Mouse (Mus musculus): ENCODE results near the gene Rps27. TPM values are rescaled to one million over a fixed set of nuclear protein-coding genes. Genes with fewer than 3 reads are reported as not detected.

The Rps27 gene
- polyA plus RNA-seq, 1 experiment = 3,346 TPM

DNA sequence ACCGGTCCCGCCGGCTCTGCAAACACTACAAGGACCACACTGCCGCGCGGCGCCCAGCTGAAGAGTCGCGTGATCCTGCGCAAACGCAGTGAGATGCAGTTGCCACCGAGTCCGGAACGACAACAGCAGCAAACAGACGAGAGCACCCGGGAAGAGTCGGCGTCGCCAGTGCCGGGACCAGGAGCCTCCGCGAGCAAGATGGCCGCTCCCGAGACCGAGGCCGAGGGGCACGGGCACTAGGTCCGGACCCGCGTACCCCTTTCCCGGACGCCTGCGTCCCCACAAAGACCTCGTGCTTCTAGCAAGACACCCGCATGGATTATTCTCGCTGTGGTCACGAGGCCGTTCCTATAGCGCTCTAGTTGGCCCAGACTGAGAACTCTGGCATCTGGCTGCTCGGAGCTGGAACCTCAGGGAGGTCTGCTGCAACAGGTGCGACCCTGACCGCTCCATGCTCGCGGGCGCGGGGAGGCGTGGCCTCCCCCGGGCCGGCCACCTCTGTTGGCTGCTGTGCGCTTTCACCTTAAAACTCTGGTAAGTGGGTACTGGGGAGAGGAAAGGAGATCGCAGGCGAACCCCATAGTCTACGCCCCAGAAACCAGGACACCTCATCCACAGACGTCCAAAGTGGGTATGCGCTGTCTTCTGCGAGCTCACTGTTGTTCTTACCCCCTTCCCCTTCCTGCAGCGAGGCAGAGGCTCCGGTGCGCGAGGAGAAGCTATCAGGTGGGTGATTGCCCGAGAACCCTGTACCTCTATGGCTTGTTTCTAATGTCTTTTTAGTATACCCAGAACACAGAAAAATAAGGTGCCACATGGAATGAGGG is 18.3 kb upstream of the Rps27 start, which contains the start of gene Jtb:
Gene Jtb, plus strand, starts transcription at position 91 of the 827 bp plus-strand sequence.
- DNase-seq (ENCODE audit: low read depth) = no peak

DNA sequence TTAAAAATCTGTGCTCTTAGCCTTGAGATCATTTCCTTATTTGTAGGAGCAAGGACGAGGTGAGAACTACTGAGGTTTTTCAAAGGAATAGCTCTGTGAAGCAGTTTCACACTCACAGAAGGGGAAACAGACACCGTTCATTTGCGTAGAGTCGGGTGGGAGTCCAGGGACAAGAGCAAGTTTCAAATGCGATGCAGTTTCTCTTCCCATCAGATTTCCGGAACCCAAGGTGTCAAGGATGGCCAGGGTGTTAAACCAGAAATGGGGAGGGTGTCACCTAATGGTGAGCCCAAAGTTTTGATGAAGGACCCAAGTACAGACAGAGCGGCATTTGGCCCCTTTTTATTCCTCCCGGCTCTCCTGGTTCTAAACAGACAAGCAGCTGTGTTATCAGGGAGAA is 17.6 kb upstream of the Rps27 start:
- DNase-seq (ENCODE audit: low read depth) = no peak

DNA sequence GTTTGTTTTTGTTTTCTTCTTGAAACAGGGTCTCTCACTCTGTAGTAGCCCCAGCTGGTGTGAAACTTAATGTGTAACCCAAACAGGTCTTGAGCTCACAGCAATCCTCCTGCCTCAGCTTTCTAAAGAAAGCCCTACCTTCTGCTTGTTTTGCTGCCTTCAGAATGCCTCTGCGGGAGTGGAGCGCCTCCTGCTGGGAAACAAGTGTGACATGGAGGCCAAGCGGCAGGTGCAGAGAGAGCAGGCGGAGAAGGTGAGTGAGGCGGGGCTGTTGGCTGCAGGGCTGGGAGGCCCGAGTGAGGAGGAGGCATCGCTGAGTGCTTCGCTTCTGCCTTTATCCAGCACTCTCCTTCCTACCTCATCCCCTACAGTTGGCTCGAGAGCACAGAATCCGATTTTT is 10.9 kb upstream of the Rps27 start:
- no peak for DNase-seq (ENCODE audit: low read depth)

DNA sequence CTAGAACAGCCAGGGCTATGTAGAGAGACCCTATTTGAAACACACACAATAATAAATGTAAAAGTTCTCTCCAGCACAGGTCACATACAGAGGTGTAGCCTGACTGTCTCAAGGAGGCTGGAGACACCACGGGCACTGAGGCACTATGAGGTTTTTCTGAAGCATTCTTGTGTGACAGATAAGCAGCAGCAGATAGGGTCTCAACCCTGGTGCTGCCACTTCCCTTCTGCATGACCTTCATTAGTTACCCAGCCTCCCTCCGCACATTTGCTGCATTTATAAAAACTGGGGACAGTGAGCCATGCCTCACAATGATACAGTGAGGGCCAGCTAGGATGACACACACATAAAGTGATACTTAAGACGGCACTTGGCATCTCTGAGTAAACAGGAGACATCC is 9.5 kb upstream of the Rps27 start:
- DNase-seq (ENCODE audit: low read depth) = no peak

DNA sequence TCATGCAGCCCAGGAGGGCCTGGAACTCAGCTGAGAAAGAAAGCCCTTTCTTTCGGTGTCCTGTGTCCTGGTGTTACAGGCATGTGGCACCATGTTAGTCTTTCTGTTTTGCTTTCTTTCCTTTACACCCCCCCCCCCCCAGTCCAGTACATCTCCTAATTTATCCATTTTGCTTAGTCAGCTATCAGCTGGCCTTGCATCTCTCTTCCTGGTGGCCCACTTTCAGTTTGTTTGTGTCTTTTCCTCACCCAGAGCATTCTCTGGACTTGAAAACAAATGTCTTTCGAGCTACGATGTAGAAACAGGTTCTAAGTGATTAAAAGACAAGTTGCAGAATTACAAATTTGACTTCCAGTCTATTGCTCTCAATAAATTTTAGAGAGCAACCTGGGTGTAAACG is 9.0 kb upstream of the Rps27 start:
- no peak for DNase-seq (ENCODE audit: low read depth)

DNA sequence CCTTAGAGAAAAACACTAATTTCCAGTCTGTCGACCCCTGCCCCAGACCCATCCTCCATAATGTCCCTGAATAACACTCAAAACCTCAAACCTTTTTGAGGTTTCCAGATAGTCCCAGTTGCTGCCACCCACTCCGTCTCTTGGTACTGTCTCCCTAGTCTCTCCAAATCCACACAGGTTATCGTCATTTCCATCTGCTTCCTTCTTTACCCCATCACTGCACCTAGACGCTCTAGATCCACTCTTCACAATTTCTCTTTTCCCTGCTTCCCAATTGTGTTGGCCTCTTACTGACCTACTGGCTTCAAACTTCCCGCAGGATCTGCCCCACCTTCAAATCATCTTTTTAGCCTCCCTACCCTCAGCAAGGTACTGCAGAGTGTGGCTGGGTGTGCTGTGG is 7.7 kb upstream of the Rps27 start:
- no peak for DNase-seq (ENCODE audit: low read depth)

DNA sequence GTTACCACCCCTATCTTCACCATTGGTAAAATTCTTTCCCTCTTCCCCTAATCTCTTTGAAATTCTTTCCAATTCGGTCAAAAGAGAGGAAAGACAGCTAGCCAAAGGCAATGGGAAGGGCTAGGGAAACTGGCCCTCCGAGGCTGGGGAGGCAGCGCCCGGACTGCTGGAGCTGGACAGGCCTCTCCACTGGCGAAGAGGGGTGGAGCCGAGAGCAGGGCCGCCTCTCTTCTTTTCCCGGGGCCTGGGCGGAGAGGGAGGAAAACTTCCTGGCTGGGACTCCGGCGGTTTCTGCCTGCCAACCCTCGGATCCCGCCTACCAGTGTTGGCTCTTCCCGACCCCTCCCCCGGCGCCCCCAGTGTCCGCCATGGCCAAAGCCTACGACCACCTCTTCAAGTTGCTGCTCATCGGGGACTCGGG is 7.1 kb upstream of the Rps27 start:
- DNase-seq (ENCODE audit: low read depth) = no peak

DNA sequence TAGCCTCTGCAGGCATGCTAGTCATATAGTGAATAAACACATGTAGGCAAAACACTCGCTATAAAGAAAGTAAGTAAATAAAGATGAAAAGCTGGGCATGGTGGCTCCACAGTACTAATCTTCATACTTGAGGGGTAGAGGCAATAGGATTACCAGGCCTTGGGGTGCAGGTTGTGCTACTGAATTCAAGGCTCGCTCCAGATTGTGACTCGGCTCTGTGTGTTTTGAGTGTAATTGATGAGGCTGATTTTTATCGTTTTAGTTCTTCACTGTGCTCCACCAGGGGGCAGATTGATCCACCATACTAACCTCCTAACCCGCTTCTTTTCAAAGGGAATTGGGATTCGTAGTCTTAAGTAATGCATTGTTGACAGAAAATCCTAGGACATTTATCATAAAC is 6.6 kb upstream of the Rps27 start:
- DNase-seq (ENCODE audit: low read depth) = no peak

DNA sequence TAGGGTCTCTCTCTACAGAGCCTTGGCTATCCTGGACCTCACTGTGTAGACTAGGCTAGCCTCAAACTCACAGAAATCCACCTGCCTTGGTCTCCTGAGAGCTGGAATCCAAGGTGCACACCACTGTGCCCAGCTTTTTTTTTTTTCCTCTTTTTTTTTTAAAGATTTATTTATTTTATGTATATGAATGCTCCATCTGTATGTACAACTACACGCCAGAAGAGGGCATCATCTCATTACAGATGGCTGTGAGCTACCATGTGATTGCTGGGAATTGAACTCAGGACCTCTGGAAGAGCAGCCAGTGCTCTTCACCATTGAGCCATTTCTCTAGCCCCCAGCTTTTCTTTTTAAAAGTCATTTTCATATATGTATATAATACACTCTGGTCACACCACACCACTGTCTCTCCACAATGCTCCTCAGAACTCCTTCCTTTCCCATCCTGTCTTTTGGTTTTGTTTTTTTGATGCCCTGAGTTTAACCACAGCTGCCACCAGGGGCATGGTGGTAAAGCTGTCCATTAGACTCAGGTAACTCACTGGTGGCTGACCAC is 2.5 kb upstream of the Rps27 start:
- DNase-seq (ENCODE audit: low read depth) = no peak

DNA sequence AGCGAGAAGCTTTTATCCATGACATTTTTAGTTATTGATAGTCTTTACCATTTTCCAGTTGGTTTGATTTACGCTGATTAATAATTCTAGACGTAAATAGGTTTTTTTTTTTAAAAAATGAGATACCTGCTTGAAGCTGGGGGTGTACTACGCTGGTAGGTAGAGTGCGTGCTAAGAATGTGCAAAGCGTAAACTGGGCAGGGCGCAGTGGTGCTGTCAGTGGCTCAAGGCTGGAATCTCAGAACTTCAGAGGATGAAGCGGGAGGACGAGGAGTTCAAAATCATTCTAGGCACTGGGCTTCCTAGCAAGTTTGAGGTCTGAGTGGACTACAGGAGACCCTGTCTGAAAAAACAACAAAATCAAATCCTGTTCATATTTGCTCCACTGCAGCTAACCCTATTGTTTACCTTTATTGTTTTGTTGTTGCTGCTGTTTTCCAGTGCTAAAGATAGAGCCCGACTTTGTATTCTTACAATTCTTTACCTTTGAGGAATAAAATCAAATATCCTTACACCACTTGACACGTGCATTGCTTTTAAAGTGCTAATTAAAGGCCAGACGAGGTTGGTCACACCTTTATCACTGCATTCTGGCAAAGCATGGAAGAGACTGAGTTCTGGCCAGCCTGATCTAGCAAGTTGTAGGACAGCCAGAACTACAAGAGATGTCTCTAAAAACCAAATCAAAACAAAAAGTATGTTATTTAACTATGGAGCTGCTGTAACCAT is 669 bp upstream of the Rps27 start:
- DNase-seq (ENCODE audit: low read depth) = no peak

DNA sequence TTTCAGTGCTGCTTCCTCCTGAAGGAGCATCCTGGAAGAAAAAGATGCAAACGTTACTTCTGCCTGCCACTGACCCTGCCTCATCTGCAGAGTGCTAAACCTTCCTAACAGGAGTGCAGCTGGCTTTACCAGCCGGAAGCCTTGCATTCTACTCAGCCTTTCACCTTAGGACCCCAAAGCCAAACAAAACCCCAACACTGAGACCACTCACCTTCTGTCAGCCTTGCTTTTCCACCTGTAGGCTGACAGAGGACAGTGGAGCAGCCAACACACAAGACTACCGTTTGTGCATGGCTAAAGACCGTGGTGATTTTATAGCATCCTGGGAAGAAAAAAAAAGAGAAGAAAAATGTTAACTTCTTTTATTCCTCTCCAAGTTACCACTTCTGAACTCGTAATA is 728 bp downstream of the Rps27 start:
- no peak for DNase-seq (ENCODE audit: low read depth)

DNA sequence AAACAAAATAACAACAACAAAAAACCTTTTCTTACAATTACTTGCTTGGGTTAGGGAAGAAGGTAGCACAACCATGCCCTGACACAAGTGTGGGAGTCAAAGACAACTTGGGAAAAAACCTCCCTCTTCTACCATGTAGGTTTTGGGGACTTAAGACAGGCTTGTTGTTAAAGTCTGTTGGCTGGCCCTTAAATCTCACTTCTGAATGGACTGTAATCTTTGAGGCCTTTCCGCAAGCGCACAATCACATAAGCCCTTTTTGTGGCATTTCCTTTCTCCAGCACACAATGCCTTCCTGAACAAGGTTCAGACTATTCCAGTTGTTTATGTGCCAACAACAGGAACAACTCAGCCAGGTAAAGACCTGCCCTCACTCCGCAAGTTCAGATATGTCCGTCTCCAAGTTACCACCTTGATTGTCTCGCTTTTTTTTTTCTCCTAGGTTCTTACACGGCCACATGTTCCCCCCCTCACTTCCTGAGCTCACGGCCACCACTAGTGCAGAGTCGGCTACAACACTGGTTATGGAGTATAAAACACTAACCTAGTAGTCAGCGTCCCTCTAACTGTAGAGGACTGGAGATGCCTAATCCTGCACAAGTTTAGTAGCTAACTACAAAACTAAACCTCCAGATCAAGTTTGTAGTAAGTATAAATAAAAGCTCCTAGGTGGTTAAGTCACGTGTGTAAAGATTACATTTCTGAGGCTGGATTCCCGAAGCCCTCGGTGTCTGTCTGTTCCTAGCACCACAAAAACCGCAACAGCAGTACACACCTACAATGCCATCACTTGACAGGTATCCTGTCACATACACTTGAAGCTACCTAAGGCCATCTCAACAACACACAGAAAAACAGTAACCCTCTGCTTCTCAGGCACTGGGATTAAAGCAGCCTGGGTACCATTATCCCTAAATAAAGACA is 1.7 kb downstream of the Rps27 start:
- no peak for DNase-seq (ENCODE audit: low read depth)

DNA sequence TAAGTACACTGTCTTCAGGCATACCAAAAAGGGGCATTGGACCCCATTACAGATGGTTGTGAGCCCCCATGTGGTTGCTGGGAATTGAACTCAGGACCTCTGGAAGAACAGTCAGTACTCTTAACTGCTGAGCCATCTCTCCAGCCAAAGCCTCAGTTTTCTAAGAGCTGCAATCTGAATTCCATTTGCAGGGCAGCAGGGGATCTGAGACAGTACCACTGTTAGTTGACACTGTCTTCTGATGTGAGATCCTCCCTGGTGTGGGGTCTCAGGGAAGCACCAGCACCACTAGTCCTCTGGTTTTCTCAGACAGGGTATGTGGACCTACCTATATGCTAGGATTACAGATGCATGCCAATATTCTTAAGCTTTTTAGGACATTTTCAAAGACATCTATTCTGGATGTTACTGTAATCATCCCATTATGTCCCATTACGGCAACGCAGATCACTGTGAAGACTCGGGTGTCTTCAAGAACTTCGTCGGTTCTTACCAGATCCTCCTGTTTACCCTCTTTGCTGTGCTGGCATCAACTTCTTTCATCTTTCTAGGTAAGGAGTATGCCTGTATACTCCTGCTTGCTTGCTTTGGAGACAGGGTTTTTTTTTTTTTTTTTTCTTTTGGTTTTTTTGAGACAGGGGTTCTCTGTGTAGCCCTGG is 3.4 kb downstream of the Rps27 start:
- DNase-seq (ENCODE audit: low read depth) = no peak

DNA sequence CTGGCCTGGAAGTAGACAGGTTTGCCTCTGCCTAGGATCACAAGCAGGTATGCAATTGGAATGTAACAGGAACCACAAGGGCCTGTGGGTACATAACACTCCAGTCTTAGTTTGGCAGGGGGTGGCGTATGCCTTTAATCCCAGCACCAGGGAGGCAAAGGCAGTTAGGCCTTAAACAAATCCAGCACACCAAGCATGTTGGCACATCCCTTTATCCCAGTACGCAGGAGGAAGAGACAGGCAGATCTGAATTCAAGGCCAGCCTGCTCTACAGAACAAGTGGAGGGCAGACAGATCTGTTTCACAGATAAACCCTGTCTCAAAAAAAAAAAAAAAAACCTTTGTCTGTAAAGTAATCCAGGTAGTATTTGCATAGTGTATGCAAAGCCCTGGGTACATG is 4.8 kb downstream of the Rps27 start:
- DNase-seq (ENCODE audit: low read depth) = no peak

DNA sequence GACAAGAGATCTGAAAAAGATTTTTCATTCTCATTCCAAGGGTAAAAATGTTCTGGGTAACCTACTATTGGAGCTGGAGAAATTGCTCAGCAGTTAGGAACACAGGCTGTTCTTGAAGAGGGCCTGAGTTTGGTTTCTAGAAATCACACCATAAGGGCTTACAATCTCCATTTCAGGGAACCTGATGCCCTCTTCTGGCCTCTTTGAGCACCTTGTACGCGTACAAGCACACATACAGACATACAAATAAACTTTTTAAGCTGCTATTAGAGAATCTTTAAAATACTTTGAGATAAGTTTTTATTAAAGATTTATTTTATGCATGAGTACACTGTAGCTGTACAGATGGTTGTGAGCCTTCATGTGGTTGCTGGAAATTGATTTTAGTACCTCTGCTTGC is 8.9 kb downstream of the Rps27 start:
- no peak for DNase-seq (ENCODE audit: low read depth)

DNA sequence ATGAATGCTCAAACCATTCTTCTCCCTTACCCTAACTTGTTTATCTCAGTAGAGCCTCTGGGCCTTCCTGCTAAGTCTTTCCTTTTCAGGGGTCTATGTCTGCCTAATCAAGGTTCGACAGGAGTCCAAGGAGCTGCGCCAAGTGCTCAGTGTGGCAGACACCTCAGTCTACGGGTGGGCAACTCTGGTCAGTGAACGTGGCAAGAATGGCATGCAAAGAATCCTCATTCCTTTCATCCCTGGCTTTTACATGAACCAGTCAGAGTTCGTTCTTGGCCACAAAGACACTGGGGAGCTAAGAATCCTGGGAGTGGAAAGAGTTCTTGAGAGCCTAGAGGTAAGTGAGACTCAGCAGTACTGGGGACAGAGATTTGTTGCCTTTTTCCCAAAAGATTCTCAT is 9.8 kb downstream of the Rps27 start:
- no peak for DNase-seq (ENCODE audit: low read depth)

DNA sequence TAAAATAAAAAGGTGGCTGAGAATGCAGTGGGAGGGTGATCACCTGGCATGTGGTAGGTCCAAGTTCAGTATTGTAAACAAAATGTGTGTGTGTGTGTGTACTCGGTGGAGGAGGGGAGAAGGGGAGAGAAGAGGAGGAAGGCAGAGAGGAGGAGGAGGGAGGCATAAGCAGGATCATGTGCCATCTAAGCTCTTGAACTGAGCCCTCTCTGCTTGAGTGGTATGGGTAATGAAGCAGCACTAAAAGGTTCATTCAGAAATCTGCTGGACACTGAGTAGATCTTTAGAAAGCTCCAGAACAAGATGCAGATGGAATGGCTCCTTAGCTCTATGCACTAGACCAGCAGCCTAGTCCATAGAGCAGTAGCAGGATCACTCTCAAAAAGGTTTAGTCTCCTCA is 10.6 kb downstream of the Rps27 start:
- DNase-seq (ENCODE audit: low read depth) = no peak

DNA sequence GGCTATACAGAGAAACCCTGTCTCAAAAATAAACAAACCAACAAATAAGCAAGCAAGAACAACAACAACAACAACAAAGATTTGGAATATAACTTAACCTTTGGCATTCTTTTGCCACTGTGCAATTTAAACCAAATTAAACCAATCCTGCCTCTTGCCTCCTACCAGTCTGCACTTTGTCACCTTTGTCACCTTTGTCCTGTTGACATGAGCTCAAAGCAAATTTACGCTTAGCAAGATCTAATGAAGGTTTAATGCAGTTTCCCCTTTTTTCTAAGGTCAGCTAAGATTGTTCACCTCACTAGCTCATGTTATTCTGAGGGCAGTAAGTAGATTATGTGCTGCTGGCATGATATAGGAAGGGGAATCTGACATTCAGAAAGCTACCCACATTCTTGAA is 15.9 kb downstream of the Rps27 start:
- no peak for DNase-seq (ENCODE audit: low read depth)

DNA sequence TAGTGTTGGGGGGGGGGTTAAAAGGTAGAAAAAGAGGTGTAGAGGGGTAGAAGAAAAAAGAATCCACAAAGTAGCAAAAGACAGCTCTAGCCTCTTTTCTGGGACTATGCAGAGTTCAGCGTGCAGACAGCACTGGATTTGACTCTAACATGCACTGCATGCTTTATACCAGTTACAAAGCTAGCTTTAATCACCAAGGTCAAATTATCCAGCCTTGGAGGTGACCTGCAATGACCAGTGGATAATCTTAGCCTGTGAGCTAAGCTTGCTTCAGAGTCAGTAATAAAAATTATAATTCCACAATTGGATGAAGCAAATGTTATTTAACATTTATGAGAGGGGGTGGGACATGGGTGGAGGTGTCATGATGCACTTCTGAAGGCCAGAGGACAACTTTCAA is 17.8 kb downstream of the Rps27 start:
- DNase-seq (ENCODE audit: low read depth) = no peak

DNA sequence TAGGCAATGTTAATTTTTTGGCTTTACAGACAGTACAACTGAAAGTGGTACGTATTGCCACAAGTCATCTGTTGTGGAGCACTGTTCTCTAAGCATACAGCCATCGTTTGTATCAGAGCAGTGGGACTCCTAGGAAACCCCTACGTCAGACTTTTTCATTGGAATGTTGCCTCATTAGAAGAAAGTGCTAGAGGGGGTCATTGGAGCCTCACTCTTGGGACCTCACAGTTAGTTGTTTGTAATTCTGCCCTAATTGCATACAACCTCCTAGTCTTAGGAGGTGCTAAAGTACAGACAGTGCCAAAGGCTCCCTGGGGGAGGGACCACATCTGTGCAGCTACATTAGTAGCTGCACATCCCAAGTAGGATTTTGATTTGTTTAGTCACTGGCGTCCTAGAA is 18.7 kb downstream of the Rps27 start:
- no peak for DNase-seq (ENCODE audit: low read depth)

DNA sequence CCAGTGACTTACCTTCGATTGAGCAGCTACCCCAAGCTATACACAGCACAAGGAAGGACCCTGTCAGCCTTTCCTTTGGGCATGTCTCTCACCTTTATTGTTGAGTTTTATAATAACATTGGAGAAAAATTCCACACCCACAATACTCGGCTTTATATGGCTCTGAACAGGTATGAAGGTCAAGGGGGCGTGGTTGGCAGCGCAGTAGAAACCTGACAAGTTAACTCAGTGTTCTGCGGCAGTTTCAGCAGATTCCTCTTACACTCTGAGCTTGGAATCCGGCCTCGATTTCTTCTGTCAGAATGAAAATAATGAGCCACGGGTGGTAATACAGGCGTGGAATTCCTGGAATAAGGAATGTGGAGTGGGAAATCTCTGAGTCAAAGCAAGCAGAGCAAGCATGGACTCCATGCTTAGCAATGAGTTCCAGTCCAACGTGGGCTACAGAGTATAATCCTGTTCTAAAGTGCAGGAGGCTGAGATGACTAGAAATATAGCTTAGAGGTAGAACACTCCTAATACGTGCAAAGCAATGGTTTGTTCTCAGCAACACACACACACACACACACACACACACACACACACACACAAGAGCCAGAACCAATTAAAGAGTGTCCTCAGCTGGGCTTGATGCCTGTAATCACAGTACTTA is 22.5 kb downstream of the Rps27 start:
- DNase-seq (ENCODE audit: low read depth) = no peak

All from gonadal fat pad, adult 2 months (tissue).